Mouse (Mus musculus): Measurements from ENCODE around the gene Cyp21a1.
"Not testable (repeated sequence)": the region's sequence is repeated elsewhere in the genome, so short reads cannot be mapped to it uniquely, and the experiment has no call there.

The Cyp21a1 gene

DNA sequence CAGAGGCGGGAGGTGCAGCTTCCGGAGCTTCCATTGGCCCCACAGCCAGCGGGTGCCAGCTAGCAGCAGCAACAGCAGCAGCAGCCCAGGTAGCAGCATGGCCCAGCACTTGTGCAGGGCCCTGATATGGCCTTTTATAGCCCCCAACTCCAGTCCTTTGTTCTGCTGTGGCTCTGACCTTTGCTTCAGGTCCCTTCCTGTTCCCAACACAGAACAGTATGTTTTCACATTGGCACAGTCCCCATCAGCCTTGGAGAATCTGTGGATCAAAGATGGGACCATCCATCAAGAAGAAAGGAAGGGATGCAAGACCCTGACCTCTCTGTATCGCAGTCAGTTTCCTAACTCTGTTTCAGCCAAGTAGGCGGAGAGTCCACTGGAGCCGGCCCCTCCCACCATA, at the start of gene Cyp21a1:
Cyp21a1 (minus strand) TSS at position 261 of the 400 bp plus-strand sequence.
- in situ Hi-C loops (cut with MboI, MseI): not testable (repeated sequence)

DNA sequence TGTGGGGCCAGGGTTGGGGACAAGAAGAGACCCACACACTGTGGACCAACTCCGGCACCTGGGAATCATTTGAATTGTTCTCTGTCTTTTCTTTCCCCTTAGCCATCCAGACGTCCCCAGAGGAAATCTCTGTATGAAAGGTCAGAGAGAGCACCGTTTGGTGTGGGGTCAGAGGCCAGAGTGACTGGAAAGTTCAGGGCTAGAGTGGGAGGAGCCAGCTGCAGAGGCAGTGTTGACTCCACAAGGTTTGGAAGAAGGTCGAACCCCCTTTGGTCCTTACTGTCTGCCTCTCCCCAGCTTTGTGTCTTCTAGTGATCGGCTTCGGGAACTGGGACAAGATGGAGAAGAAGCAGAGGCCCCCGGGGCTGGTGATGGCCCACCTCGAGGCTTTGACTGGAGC, 49.1 kb upstream of the Cyp21a1 start:
- in situ Hi-C loops (cut with MboI, MseI): no loop called here

DNA sequence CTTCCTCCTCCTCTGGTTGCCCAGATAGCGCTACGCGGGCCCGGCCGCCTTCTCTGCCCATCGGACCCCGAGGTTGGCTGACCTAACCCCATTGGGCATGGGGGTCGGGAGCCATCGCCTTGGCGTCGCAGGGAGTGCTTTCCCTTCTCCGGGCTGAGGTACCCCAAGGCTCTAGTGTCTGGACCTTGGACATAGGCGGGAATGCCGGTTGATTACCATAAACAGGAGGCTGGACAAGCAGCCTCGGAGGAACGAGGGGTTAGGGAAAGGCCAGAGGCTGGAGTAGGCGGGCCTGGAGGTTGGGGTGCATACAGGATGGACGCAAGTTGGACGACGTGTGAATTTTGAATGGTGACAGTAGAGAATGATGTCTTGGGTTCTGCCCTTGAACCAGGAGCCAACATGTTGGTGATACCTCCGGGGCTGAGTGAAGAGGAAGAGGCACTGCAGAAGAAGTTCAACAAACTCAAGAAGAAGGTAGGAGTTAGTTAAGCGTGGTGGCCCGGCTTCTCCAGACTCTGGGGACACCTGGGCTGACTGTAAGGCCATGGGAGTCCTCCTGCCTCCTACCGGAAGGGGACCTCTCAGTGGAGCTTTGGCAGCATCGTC, 46.3 kb upstream of the Cyp21a1 start:
- in situ Hi-C loops (cut with MboI, MseI): no loop called here

DNA sequence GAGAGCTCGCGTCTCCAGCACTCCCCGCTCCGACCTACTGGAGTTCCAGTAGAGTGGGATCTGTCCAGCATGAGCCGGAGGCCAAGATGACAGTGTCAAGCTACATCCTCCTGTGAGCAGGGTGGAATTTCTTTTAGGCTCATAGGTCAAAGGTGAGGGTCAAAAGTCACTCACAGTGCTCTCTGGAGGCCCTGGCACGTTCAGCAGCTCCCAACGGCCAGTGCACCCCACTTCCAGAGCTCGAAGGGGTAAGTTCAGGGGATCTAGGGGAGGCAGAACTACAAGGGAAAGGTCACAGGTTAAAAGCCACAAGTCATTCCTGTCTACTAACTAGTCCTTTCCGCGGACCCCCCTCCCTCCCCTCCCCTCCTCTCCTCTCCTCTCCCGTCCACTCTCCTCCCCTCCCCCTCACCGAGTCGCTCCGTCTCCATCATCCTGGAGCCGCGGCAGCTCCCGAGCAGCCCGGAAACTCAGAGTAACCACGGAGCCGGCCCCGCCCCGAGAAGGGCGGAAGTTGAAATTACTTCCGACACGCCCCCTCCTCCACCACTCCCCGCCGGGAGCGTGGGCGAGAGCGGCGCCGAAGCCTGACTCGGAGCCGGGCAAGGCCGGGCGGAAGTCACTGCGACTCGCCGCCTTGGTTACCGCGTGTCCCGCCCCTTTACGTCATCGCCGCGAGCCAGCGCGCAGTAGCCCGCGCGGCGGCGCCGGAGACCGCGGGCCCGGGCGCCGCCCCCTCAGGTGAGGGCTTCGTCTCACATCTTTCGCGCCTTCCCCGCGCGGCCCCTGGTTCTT, 45.6 kb upstream of the Cyp21a1 start, which contains the start of the genes Skiv2l and Nelfe:
Skiv2l (minus strand) TSS at position 489 of the 795 bp plus-strand sequence.
Nelfe (plus strand) TSS at position 670 of the 795 bp plus-strand sequence.
- in situ Hi-C loops (cut with MboI, MseI): loop anchor here (25.0 kb wide), 1 partner anchor 813 kb away; the partner anchor contains the start of genes Col11a2, H2-Ke6, Rxrb and Slc39a7

DNA sequence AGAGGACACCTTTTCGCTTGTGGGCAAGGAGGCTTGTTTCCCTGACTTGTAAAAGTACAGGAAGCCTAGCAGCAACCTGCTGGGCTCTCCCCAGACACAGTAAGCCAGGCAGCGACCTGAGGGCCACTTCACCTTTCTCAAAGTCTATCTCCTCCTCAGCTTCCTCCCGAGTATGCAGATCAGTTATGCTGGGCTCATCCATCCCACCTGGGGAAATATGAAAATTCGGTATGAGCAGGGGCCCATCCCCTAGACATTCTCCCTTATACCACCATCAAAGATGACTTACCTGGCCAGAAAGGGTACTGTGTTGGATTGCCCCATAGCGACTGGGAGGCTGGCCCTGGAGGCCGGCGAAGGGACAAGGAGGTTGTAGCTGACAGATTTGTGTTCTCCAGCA, 43.3 kb upstream of the Cyp21a1 start:
- in situ Hi-C loops (cut with MboI, MseI): loop anchor here (25.0 kb wide), 1 partner anchor 810 kb away; the partner anchor contains the start of genes Col11a2, H2-Ke6, Rxrb and Slc39a7

DNA sequence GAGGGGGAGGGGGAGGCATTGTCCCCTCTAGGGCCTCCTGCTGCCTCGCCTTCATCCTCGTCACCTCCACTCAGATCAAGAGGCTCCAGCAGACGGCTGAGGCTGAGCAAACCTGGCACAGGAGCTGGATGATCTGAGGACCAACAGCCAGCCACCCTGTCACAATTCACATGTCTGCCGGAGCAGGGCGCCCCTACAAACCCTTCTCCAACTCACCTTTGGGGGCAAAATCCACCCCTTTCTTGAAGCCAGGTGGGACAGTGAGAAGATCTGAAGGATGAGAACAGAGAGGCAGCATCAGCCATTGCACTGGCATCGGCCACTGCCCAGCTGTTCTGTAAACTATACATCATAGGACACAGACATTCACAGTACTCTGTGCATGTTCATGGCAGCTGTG, 42.8 kb upstream of the Cyp21a1 start:
- in situ Hi-C loops (cut with MboI, MseI): loop anchor here (25.0 kb wide), 1 partner anchor 810 kb away; the partner anchor contains the start of genes Col11a2, H2-Ke6, Rxrb and Slc39a7

DNA sequence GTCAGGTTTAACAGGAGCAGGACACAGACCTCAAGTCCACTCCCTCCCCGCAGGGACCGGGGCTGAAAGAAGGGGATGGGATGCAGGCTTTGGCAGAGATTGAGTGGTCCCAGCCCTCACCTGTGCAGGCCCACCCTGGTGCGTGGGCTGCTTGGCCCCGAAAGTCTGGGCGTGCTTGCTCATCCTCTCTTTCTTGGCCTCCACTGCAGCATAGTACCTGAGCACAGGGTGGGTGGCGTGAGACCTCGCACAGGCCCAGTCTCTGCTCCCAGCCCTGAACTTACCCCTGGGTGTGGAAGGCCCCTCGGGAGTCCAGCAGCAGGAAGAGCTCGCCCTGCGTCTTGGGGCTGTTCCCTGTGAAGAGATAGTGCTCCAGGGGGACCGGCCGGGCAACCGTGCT, 40.5 kb upstream of the Cyp21a1 start:
- in situ Hi-C loops (cut with MboI, MseI): loop anchor here (25.0 kb wide), 1 partner anchor 808 kb away; the partner anchor contains the start of genes Col11a2, H2-Ke6, Rxrb and Slc39a7

DNA sequence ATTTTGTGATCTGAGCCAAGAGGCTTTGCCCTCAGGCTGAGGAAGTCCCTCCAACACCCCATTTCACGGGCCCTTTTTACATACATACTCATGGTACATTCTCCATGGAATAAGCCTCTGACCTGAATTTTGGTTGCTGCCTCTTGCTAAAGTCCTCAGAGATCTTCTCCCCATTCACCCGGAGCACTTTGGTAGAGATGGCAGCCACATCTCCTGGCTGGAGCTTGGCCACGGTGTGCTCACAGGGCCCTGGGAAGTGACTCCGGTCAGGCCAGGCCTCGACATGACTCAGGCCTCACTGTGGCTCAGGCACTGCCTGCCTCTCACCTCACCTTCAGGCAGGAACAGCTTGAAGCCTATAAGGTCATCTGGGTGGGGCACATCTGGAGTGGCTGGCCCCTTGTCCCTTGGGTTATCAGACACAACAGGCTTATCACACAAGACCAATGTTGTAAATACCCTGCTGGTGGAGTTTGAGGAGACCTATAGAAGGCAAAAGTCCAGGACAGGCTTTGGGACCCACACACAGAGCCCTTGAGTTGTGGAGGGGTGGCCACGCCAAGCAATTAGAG, 36.5 kb upstream of the Cyp21a1 start:
- in situ Hi-C loops (cut with MboI, MseI): loop anchor here (25.0 kb wide), 1 partner anchor 804 kb away; the partner anchor contains the start of genes Col11a2, H2-Ke6, Rxrb and Slc39a7

DNA sequence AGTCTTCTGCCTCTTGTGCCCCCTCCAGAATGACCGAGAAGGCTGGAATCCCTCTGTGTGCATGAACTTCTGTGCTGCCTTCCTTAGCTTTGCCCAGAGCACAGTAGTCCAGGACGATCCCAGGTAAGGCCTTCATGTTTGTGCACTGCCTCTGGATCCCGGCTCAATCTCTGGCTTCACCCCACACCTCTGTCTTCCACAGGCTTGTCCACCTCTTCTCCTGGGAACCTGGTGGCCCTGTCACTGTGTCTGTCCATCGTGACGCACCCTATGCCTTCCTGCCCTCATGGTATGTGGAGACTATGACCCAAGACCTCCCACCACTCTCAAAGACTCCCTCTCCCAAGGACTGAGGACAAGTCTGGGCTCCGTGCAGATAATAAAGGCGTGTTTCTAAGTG, 34.4 kb upstream of the Cyp21a1 start:
- in situ Hi-C loops (cut with MboI, MseI): loop anchor here (25.0 kb wide), 1 partner anchor 801 kb away; the partner anchor contains the start of genes Col11a2, H2-Ke6, Rxrb and Slc39a7

DNA sequence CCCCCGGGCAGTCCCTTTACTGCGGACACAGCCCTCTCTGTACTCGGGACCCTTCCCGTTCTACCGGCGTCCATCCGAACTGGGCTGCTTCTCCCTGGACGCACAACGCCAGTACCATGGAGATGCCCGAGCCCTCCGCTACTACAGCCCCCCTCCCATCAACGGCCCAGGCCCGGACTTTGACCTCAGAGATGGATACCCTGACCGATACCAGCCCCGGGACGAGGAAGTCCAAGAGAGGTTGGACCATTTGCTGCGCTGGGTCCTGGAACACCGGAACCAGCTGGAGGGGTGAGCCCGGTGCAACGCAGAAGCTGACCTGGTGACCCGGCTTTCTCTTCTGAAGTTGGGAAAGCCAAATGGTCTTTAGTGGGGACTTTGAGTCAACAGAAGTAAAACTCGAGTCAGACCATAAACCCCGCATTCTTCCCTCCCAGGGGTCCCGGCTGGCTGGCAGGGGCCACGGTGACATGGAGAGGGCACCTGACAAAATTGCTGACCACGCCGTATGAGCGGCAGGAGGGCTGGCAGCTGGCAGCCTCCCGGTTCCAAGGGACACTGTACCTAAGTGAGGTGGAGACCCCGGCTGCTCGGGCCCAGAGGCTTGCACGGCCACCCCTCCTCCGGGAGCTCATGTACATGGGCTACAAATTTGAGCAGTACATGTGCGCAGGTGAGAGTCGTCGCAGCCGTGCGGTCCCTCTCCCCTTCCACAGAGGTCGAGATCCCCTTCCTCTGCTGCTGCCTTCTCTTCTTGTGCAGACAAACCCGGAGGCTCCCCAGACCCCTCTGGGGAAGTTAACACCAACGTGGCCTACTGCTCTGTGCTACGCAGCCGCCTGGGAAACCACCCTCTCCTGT, 33.3 kb upstream of the Cyp21a1 start:
- in situ Hi-C loops (cut with MboI, MseI): loop anchor here (25.0 kb wide), 1 partner anchor 800 kb away; the partner anchor contains the start of genes Col11a2, H2-Ke6, Rxrb and Slc39a7

DNA sequence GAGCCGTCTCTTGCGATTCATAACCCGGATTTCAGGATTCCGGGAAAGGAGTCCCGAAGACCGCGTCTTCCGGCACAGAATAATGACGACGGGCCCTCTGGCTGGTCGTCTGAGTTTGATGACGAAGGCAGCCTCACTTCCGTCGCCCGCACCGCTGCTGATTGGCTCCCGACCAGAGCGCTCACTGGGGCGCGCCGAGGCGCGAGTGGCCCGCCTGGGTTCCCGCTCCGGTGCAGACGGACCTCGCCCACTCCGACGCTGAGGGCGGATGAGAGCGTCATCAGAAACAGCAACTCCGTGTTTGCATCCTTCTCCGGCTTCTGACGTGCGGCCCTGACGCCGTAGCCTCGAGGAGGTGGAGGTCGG, 32.5 kb upstream of the Cyp21a1 start, which contains the start of the genes Stk19 and Dxo:
Stk19 (minus strand) TSS at position 90 of the 366 bp plus-strand sequence.
Dxo (plus strand) TSS at position 164 of the 366 bp plus-strand sequence.
- in situ Hi-C loops (cut with MboI, MseI): loop anchor here (25.0 kb wide), 1 partner anchor 800 kb away; the partner anchor contains the start of genes Col11a2, H2-Ke6, Rxrb and Slc39a7

DNA sequence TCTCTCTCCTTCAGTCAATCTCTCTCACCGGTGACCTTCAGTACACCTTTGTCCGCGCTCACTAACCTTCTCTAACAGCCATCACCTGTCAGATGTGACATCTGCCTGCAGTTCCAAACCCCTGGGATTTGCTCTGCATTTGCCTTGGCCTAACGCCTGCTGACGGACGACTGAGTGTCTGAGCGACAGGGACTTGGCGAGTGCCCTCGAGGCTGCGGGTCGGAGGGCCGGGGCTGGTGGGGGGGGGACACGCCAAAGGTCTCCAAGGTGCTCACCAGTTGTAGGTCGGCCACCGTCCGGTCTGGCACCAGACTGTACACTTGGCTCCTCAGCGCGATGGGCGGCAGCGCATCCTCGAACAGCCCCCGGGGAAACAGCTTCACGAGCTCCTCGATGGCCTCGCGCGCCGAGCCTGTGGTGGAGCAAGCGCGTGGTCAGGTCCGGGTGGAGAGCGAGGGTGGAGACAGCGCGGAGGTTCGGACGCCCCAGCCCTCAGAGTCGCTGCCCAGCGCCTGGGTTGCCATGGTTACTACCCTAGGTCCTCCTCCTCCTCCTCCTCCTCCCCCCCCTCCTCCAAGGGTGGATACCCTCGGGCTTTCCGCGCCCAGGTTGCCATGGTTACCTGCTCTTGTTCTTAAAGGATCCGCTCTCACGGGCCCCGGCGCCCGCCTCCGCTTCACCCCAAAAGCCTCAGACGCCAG, 31.9 kb upstream of the Cyp21a1 start:
- in situ Hi-C loops (cut with MboI, MseI): loop anchor here (25.0 kb wide), 1 partner anchor 799 kb away; the partner anchor contains the start of genes Col11a2, H2-Ke6, Rxrb and Slc39a7

DNA sequence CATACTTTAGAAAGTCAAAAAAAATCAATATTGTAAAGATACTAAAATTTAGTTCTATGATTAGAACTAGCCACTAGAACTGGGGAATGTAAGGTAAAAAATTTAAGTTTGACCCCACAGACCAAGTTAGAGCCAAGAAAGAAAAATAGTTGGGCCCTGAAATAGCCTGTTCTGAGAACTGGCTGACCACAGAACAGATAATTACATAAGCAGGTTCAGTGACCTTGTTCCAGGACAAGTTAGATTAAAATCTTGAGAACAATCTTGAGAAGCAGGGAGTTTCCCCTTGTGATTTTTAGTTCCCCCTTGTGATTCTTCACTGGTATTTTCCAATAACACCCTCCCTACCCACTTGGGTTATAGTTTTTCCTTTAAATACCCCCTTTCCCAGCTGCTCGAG, 26.4 kb upstream of the Cyp21a1 start:
- in situ Hi-C loops (cut with MboI, MseI): loop anchor here (25.0 kb wide), 1 partner anchor 793 kb away; the partner anchor contains the start of genes Col11a2, H2-Ke6, Rxrb and Slc39a7

DNA sequence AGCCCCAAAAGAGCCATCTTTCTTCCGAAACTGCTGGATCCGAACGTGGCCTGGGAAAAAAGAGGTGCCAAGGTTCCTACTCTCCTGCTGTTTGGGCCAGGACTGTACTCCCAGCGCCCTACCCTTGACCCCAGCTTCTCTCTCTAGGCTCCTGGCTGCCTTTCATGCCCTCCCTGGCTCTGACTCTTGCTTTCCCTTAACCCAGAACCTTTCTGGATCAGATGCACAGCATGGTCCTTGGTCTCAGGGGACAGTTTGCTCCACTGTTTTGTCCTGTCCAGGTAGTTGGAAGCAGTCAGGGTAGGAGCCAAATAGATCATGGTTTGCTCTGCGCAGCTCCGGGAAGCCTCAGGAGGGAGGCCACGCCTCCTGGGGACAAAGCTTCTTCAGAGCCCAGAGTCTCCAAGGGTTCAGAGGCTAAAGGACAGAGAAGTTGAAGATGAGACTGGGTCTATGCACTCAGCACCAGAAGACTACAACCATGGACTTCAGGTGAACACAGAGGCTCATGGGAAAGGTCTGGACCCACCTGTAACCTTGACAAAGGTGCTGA, 10.5 kb upstream of the Cyp21a1 start:
- in situ Hi-C loops (cut with MboI, MseI): loop anchor here (5.0 kb wide), 1 partner anchor 83 kb away; no protein-coding TSS in a partner anchor

DNA sequence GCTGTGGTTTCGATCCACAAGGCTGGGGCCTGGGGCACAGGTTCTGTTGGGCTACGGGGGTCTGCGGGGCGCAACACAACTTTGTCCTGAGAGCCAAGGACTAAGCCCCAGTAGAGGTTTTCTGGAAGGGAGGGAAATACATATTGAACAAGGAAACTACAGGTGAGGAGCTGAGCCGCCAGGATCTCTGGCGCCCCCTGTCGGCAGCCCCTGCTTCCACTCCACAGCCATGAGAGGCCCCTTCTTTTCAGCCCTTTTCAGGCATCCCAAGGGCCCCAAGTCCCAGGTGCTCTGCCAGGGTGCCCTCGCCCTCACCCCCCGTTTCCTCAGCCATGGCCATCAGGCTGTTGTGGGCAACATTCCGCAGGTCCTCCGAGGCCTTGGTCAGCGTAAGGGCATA, 9.4 kb upstream of the Cyp21a1 start:
- in situ Hi-C loops (cut with MboI, MseI): loop anchor here (5.0 kb wide), 1 partner anchor 81 kb away; no protein-coding TSS in a partner anchor

DNA sequence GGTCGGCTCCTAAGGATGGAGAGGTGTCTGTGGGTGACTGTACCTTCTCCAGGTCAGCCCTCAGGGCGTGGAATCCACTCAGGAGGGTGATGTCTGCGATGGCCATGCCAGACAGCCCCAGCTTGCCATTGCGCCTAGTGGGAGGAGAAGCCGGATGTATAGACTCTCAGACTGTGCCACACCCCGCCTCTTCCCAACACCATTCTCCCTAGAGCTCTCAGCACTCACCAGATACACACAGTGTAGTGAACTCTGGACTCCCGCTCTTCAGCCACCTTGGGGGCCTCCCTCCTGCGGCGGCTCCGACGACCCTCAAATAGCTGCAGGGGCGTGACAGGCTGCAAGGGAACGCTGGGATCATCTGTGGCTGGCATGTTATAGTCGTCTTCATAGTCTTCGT, 6.9 kb upstream of the Cyp21a1 start:
- in situ Hi-C loops (cut with MboI, MseI): loop anchor here (5.0 kb wide), 1 partner anchor 79 kb away; no protein-coding TSS in a partner anchor

DNA sequence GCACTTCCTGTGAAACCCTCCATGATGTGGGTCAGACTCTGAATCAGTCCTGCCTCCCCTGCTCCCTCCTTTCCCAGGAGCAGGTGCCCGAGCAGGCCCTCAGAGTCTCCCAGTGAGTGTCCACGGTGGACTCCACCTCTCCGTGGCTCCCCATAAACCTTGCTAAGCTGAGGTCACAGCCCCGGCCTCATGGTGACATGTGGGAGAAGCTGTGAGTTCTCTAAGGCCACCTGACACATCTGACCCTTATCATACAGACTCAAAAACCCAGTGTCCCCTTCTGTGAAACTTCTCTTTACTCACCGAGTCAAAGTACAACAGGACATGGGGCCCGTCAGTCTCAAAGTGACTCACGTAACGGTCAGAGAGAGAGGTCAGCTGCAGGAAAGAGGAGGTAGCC, 6.5 kb upstream of the Cyp21a1 start:
- in situ Hi-C loops (cut with MboI, MseI): loop anchor here (5.0 kb wide), 1 partner anchor 79 kb away; no protein-coding TSS in a partner anchor

DNA sequence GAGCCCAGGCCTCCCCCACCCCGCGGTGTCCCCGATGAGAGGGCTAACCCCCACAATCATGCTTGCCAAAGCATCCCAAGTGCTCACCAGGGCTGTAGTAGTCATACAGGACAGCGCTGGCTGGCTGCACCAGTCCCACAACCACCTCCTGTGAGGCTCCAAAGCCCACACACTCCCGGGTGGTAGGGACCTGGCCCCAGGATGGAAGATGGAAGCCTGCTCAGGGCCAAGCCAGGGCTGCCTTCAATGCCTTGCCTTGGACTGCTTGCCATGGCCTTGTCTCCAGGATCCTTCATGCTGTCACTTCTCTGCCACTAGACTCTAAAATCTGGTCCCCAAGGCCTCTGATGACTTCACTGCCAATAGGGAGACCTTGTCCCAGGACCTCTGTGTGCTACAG, 6.0 kb upstream of the Cyp21a1 start:
- in situ Hi-C loops (cut with MboI, MseI): loop anchor here (5.0 kb wide), 1 partner anchor 78 kb away; no protein-coding TSS in a partner anchor

DNA sequence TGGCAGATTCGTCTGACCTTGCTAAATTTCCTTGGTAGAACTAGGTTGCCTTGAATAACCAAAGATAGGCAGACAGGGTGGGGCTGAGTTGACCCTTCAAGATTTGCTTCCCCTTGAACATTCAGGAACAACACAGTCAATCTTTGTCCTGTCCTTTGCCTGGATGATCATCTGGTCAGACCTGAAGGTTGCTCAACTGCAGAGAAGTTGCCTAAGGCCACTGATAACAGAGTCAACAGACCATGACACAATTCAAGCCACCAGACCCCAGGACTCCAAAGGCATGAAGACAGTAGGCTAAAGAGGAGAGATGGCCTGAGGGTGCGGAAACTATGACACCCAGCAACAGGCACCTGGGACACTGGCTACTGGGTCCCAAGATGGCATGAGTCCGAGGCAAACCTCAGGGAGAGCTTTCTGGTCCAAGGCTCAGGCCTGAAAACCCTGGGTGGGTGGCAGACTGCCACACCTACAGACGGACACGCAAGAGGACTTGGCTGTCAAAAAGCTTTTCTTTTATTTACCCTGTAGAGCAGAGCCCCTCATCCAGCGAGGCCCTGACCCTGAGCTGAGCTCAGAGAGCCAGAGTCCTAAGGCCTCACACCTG, 4.3 kb upstream of the Cyp21a1 start:
- in situ Hi-C loops (cut with MboI, MseI): no loop called here

Measured in regulatory T cell (primary cell).